Mouse (Mus musculus) embryonic stem cell, embryonic (primary cell): ENCODE results near the gene Akt1s1.

Experiments
- CTCF ChIA-PET, 4 experiments: fragments of 300-600 bp in 2 of 4; fragments of 350-600 bp in 2 of 4; sonication (Branson Sonifier 250); formaldehyde crosslinking; loops; one replicate each; lab custom pipeline; 2022; ENCODE audit warnings: inconsistent platforms in 2 of 4; lab: Charles Lee
- POLR2A ChIA-PET, 4 experiments: fragments of 300-600 bp in 2 of 4; fragments of 350-600 bp in 2 of 4; sonication (Branson Sonifier 250); formaldehyde crosslinking; loops; one replicate each; lab custom pipeline; 2022; ENCODE audit warnings: antibody characterized with exemption in 4 of 4, inconsistent platforms in 1 of 4; lab: Charles Lee

Gene Akt1s1

GRCm38 (mm10) chr7:44819391-44819790 is 29.4 kb upstream of the Akt1s1 start:
- ChIA-PET CTCF (interaction anchor here in 2 of 4 experiments (0.5 to 2.2 kb wide), 5 partner anchors 9 to 98 kb away, joined by 3 to 11 read pairs (median 3); partner anchors contain the start of gene Ptov1 (in 1 of the 2)), POLR2A (interaction anchor here (0.8 to 43.6 kb wide), 75 partner anchors 9 to 576 kb away, joined by 3 to 2007 read pairs (median 4); partner anchors contain the start of genes Akt1s1 (in 4 of the 4), Tbc1d17 (in 4 of the 4), Ap2a1 (in 3 of the 4) and Izumo2 (in 3 of the 4))

DNA sequence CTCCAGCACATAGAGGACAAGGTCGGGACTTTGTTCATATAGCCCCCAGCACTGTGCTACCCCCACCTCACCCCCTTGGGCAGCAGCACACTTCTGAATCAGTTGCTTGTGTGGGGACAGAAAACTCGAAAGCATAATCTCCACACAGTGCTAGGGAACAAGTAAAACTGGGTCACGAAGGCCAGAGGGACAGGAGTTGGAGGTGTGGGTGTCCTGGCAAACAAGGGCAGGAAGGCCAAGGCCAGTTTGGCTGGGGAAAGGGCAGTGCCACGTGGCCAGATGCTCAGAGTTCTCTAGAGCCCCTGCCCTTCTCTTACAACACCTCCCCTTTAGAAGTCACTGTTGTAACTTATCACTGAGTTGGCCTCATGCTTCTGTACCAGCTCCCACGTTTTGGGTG is 28.9 kb upstream of the Akt1s1 start:
- CTCF ChIA-PET, result interaction anchor here in 1 of 4 experiments (0.5 to 2.2 kb wide), 4 partner anchors 9 to 99 kb away, joined by 3 to 11 read pairs (median 3); partner anchors contain the start of gene Ptov1
- POLR2A ChIA-PET, result interaction anchor here (0.6 to 43.6 kb wide), 48 partner anchors 8 to 519 kb away, joined by 3 to 2007 read pairs (median 6); partner anchors contain the start of genes Akt1s1 (in 4 of the 4), Tbc1d17 (in 4 of the 4), Izumo2 (in 3 of the 4) and Ptov1 (in 3 of the 4)

DNA sequence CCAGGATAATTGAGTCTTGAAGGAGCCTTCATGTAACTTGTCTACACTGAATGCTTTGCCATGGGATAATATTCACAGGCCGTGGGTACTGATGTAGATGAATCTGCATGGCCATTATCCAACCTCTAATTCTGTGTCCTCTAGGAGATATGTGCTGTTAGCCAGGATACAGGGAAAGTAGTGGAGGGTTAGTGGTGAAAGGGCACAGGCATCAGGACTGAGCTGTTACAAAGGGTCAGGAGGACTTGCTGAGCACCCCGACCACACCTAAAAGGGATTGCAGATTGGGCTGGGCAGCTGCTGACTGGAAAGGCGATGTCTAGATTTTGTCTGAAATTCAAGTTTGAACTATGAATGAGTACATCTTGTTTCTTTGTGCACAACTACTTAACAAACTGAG is 28.3 kb upstream of the Akt1s1 start:
- CTCF ChIA-PET, result interaction anchor here in 1 of 4 experiments (1.2 to 1.8 kb wide), 2 partner anchors 76 to 112 kb away, joined by 3 to 4 read pairs; partner anchors contain the start of genes Fuz and Izumo2
- POLR2A ChIA-PET, result interaction anchor here (0.6 to 43.6 kb wide), 40 partner anchors 8 to 352 kb away, joined by 3 to 2007 read pairs (median 5); partner anchors contain the start of genes Akt1s1 (in 3 of the 4), Tbc1d17 (in 3 of the 4), Izumo2 (in 2 of the 4) and Pnkp (in 2 of the 4)

DNA sequence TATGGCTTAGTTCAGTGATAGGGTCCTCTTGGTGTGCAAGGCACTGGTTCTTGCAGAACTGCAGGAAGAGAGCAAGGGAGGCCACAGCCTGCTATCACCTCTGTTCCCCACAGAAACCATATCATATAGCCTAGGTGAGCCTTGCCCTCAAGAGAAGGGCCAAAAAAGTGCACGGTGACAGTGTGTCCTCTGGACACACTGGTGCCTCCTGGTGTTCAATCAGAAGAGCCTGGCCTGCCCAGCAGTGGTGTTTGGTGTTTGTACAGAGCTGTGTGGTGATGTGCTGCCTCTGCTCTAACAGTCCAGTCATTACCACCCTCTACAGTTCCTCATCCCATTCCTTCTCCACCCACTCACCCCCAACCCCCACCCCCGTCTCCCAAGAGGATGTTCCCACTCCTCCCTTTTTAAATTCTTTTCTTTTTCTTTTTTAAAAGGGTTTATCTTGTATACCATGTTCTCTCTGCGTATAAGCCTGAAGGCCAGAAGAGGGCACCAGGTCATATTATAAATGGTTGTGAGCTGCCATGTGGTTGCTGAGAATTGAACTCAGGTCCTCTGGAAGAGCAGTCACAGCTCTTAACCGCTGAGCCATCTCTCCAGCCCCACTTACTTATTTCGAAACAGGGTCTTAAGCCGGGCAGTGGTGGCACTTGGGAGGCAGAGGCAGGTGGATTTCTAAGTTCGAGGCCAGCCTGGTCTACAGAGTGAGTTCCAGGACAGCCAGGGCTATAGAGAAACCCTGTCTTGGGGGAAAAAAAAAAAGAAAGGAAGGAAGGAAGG is 26.9 kb upstream of the Akt1s1 start:
- ChIA-PET CTCF (interaction anchor here in 3 of 4 experiments (0.5 to 1.8 kb wide), 11 partner anchors 17 to 1094 kb away, joined by 3 to 7 read pairs (median 3); partner anchors contain the start of genes Fuz (in 1 of the 3), Izumo2 (in 1 of the 3) and Vrk3 (in 1 of the 3)), POLR2A (interaction anchor here (0.6 to 43.6 kb wide), 47 partner anchors 9 to 1258 kb away, joined by 3 to 2007 read pairs (median 4); partner anchors contain the start of genes Akt1s1 (in 3 of the 4), Tbc1d17 (in 3 of the 4), Izumo2 (in 2 of the 4) and Pnkp (in 2 of the 4))

- ChIA-PET CTCF (interaction anchor here (0.6 to 2.9 kb wide), 24 partner anchors 9 to 428 kb away, joined by 3 to 8 read pairs (median 3); partner anchors contain the start of genes Akt1s1 (in 2 of the 4), Tbc1d17 (in 2 of the 4) and Ap2a1 (in 1 of the 4)), POLR2A (interaction anchor here (0.6 to 52.0 kb wide), 60 partner anchors 6 to 1469 kb away, joined by 3 to 2007 read pairs (median 5); partner anchors contain the start of genes Akt1s1 (in 4 of the 4), Il4i1 (in 4 of the 4), Nup62 (in 4 of the 4) and Tbc1d17 (in 4 of the 4))
Measured at GRCm38 (mm10) chr7:44823409-44823808, 25.4 kb upstream of the Akt1s1 start.

DNA sequence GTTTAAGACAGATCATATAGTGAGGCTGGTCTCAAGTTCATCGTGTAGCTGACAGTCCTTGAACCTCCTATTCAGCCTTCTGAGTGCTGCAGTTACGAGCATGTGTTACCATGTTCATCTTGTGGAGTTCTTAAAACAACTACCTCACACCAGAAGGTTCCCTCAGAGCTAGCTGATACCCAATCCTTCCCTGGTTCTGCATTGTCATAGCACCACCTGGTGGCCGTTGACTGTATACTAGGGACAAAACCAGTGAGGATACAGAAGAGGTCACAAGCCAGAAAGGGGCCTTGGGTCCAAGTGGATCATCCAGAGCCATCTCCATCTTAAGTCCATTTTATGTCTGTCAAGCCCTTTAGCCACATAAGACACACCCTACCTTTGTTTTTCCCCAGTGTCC is 23.9 kb upstream of the Akt1s1 start:
- ChIA-PET CTCF (interaction anchor here (0.6 to 5.1 kb wide), 48 partner anchors 8 to 329 kb away, joined by 3 to 28 read pairs (median 4); partner anchors contain the start of genes Atf5 (in 3 of the 4), Il4i1 (in 3 of the 4), Nup62 (in 3 of the 4) and Akt1s1 (in 2 of the 4)), POLR2A (interaction anchor here (0.5 to 52.0 kb wide), 53 partner anchors 7 to 449 kb away, joined by 3 to 2007 read pairs (median 4); partner anchors contain the start of genes Il4i1 (in 4 of the 4), Nup62 (in 4 of the 4), Akt1s1 (in 3 of the 4) and Atf5 (in 3 of the 4))

GRCm38 (mm10) chr7:44826771-44827170 is 22.0 kb upstream of the Akt1s1 start:
- CTCF ChIA-PET, result interaction anchor here in 2 of 4 experiments (0.9 to 5.1 kb wide), 7 partner anchors 7 to 171 kb away, joined by 3 to 28 read pairs (median 6); partner anchors contain the start of genes Atf5 (in 2 of the 2), Il4i1 (in 1 of the 2) and Nup62 (in 1 of the 2)
- POLR2A ChIA-PET, result interaction anchor here (0.6 to 52.0 kb wide), 35 partner anchors 7 to 630 kb away, joined by 3 to 2007 read pairs (median 4); partner anchors contain the start of genes Akt1s1 (in 4 of the 4), Il4i1 (in 4 of the 4), Nup62 (in 4 of the 4) and Tbc1d17 (in 4 of the 4)

DNA sequence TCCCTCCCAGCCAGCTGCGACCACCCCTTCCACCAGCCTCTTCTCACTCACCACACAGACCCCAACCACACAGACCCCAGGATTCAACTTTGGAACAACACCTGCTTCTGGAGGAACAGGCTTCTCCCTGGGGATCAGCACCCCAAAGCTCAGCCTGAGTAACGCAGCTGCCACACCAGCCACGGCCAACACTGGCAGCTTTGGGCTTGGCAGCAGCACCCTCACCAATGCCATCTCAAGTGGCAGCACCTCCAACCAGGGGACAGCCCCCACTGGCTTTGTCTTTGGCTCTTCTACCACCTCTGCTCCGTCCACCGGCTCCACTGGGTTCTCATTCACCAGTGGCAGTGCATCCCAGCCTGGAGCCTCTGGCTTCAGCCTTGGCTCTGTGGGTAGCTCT is 20.1 kb upstream of the Akt1s1 start:
- POLR2A ChIA-PET, result interaction anchor here (0.6 to 52.0 kb wide), 30 partner anchors 7 to 524 kb away, joined by 3 to 2007 read pairs (median 5); partner anchors contain the start of genes Akt1s1 (in 3 of the 4), Atf5 (in 3 of the 4), Il4i1 (in 3 of the 4) and Nup62 (in 3 of the 4)
- CTCF ChIA-PET, result interaction anchor here in 1 of 4 experiments (0.5 to 5.1 kb wide), 6 partner anchors 10 to 180 kb away, joined by 3 to 28 read pairs (median 6); partner anchors contain the start of genes Atf5, Il4i1 and Nup62

DNA sequence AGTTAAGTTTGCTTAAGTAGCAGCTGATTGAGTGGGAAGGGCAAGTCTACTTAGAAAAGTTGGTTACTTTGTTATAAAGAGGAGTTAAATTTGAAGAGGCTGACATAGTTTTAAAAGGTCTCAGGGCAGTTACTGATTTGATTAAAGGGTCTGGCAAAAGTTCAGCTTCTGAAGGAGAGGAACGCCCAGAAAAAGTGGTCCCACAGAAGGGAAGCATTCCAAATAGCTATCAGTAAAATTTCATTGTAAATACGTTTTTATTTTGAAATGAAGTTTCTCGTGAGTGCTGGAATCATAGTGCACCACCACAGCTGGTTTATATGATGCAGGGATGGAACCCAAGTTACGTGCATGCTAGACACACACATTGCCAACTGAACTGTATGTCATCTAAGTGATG is 16.0 kb upstream of the Akt1s1 start:
- ChIA-PET CTCF (interaction anchor here in 2 of 4 experiments (0.6 to 0.9 kb wide), 2 partner anchors 9 to 140 kb away, joined by 3 to 4 read pairs; no protein-coding TSS in a partner anchor), POLR2A (interaction anchor here (0.9 to 52.0 kb wide), 8 partner anchors 3 to 134 kb away, joined by 3 to 2007 read pairs (median 4); partner anchors contain the start of genes Il4i1 (in 3 of the 4), Nup62 (in 3 of the 4), Atf5 (in 2 of the 4) and Akt1s1 (in 1 of the 4))

DNA sequence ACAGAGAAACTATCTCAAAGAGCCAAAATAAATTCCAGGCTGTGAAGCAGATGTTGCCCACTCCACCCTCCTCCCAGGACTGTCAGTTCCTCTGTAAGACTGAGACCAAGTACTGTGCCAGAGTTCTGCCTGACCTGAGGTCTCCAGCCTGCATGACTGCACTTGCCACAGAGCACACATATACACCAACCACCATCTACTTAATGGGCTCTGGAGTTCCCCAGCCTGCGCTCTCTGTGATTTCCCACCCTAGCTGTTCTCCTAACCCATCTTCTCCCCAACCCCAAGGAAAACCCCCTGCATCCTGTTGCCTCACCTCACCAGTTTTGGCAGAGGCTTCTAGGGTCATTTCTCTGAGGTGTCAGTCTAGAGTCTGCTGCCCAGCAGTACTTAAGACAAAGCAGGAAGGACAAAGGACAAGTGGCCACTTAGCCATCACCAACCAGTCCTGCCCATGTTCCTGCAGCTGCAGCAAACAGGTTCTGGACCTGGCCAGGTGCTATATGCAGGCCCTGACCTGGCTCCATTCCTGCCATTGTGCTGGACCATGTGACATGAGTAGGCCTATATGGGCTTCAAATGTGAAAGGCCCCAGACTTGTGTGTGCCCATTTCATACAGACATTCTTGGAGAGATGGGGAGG is 13.3 kb upstream of the Akt1s1 start:
- ChIA-PET CTCF (interaction anchor here in 1 of 4 experiments (1.0 kb wide), 1 partner anchor 11 kb away, joined by 3 read pairs; no protein-coding TSS in a partner anchor), POLR2A (interaction anchor here in 3 of 4 experiments (0.6 to 52.0 kb wide), 14 partner anchors 0 to 1105 kb away, joined by 3 to 2007 read pairs (median 8); partner anchors contain the start of genes Akt1s1 (in 2 of the 3), Atf5 (in 2 of the 3), Il4i1 (in 2 of the 3) and Nup62 (in 2 of the 3))

GRCm38 (mm10) chr7:44836016-44836404 is 12.8 kb upstream of the Akt1s1 start:
- ChIA-PET CTCF (interaction anchor here in 2 of 4 experiments (0.8 to 1.3 kb wide), 2 partner anchors 11 kb away, joined by 3 to 4 read pairs; no protein-coding TSS in a partner anchor), POLR2A (interaction anchor here (0.6 to 52.0 kb wide), 14 partner anchors 0 to 140 kb away, joined by 3 to 2007 read pairs (median 4); partner anchors contain the start of genes Akt1s1 (in 2 of the 4), Atf5 (in 2 of the 4), Il4i1 (in 2 of the 4) and Nup62 (in 2 of the 4))

GRCm38 (mm10) chr7:44836423-44837053 is 12.3 kb upstream of the Akt1s1 start:
- ChIA-PET CTCF (interaction anchor here in 2 of 4 experiments (0.8 to 1.5 kb wide), 3 partner anchors 11 to 13 kb away, joined by 3 to 6 read pairs (median 4); no protein-coding TSS in a partner anchor), POLR2A (interaction anchor here (0.6 to 52.0 kb wide), 15 partner anchors 1 to 139 kb away, joined by 3 to 2007 read pairs (median 4); partner anchors contain the start of genes Akt1s1 (in 2 of the 4), Atf5 (in 2 of the 4), Il4i1 (in 2 of the 4) and Nup62 (in 2 of the 4))

DNA sequence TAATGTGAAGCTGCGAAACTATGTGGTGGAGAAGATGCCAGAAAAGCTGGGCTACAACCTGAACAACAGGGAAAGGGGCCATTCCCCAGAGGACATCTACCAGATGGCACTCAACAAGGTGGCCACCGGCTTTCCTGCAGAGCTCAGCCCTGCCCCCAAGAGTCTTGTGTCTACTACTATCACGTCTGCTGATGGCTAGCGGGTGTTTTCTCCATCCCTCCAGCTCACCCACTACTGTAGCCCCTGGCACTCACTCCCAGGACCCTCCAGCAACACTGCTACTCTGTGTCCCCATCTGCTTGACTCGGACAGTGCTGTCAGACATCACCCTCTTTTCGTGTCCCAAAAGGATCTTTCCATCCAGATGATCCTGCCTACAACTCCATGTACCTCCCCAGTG is 10.7 kb upstream of the Akt1s1 start:
- ChIA-PET POLR2A (interaction anchor here (0.6 to 52.0 kb wide), 22 partner anchors 2 to 164 kb away, joined by 3 to 2007 read pairs (median 4); partner anchors contain the start of genes Il4i1 (in 3 of the 4), Nup62 (in 3 of the 4), Akt1s1 (in 2 of the 4) and Atf5 (in 2 of the 4)), CTCF (interaction anchor here (0.6 to 2.2 kb wide), 8 partner anchors 11 to 311 kb away, joined by 3 to 7 read pairs (median 4); partner anchors contain the start of gene Fuz (in 1 of the 4))

- CTCF ChIA-PET, result interaction anchor here in 2 of 4 experiments (0.7 to 2.2 kb wide), 8 partner anchors 9 to 312 kb away, joined by 3 to 12 read pairs (median 4); partner anchors contain the start of genes Akt1s1 (in 1 of the 2) and Tbc1d17 (in 1 of the 2)
- POLR2A ChIA-PET, result interaction anchor here (0.6 to 52.0 kb wide), 21 partner anchors 3 to 614 kb away, joined by 3 to 2007 read pairs (median 4); partner anchors contain the start of genes Akt1s1 (in 2 of the 4), Atf5 (in 2 of the 4), Il4i1 (in 2 of the 4) and Nup62 (in 2 of the 4)
Measured at GRCm38 (mm10) chr7:44839171-44839490, 9.7 kb upstream of the Akt1s1 start.
